Mouse (Mus musculus): ENCODE data around the gene Ttc7.
A peak's percentile ranks its signal among the peaks of the same experiment; 100 is the strongest.

Ttc7 gene

DNA sequence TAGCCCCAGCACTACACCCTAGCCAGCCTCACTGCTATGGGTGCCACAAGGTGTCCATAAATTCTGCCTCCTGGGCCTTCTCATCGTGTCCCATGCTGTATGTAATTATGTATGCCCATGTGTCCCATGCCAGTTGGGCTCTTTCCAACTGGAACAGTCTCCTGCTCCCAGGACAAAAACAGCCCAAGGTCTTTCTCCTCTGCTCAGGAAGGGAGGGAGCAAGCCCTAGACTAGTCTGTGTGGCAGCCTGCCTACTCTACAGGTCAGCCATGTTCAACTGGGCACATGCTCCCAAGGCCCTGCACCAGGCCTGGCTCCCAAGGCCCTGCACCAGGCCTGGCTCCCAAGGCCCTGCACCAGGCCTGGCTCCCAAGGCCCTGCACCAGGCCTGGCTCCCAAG, 56.4 kb downstream of the Ttc7 start:
- peak; percentile 49 for DNase-seq

DNA sequence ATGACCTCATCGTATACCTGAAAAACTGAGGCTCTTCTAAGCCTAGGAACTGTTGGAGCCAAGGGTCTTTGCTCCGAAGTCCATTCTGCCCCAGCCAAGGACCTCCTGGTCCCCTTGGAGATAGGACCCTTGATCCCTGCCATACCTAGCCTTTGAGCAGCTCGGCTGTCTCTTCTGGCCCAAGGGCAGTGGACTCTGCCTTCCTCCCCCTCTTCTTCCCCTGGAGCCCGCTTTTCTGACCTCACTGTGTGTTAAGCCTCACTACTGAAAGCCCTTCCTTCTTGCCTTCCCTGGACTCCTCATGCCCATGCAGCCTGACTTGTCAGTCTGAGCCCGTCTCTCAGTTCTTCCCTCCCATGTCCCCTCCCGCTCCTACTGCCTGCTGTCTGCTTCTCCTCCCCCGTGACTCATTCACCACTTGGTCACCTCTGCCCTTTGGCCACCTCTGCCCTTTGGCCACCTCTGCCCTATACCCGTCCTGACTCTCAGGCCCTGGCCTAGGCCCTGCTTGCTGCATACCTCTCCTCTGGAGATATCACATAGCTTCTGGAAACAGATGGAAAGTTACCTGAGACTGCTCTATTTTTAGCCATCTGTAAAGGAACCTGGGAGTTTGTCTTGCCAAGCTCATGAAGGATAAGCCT, 60.5 kb downstream of the Ttc7 start:
- DNase-seq, result no peak

DNA sequence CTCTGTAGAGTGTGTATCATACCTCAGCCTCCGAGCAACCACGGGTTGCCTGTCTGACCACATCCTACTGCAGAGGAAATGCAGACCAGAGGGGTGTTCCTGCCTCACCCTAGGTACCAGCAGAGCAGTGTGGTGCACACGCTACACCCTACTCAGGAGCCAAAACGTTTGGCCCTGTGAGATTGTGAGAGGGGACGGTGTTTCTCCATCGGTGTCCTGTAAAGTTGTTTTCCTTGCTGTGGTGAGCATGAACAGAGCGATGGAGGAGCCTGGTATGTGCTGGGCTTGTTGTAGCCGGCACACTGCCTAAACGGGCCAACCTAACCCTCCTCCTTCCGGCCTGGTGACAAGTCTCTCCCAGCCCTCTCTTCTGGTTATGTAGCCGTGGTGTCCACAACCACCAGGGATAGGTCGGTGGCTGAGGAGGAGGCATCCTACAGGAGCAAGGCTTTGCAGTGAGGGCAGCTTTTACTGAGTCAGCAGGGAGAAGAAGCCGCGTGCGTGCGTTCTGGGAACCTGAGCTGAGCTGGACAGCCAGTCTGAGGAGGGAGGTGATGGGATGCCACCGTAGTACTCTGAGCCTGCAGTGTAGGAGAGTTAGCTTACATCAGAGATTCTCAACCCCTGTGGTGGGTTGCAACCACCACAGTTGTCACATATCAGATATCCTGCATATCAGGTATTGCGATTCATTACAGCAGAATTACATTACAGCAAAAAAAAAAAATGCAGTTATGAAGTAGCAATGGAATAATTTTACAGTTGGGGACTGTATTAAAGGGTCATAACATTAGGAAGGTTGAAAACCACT, 62.0 kb downstream of the Ttc7 start:
- DNase-seq, result no peak

DNA sequence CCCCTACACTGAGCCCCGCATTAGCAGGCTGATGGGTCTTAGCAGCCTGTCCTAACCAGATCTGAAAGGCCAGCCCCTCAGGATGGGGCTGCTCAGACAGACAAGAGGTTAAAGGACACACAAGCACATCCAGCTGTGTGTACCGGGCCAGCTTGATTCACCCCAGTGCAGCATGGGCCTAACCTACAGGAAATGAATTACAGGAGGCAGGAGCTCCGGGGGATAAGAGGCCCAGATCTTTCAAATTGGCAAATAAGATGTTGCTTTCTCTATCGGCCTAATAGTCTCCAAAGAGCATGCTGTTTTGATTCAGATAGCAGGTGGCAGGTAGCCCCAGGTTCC, 62.5 kb downstream of the Ttc7 start:
- DNase-seq, result no peak

DNA sequence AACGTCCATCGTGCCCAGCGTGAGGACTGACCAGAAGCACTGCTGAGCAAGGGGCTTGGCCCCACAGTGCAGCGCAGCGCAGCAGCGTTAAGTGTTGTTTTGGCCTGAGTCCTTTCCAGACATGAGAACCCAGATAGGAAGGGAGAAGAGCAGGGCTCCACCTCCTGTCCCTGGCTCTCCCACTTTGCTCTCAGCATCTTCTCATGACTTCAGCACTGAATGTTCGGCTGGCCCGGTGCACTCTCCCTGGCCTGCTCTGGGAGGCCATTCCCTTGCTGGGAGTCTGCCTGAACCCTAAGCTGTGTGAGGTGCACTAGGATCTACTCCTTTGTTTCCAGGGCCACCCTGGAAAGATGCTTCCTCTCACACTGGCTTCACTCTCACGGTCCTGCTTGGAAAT, 65.7 kb downstream of the Ttc7 start:
- no peak for DNase-seq

DNA sequence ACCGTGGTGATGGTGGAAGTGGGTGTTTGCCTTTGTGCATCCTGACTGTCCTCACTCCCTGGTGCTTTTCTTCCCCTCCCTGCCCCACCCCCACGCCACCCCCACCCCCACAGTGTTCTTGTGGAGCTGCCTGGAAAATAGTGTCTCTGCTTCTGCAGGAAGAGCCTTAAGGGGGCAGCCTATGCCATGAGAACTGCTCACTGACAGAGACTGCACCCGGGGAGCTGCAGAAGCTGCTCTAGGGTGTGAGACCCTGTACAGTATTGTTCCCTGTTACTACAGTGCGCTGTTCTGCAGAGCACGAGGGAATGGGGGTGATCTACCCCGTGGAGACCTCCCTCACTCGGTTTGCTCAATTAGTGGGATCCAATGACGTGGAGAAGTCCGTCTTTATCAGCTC, 66.4 kb downstream of the Ttc7 start:
- DNase-seq, result no peak

DNA sequence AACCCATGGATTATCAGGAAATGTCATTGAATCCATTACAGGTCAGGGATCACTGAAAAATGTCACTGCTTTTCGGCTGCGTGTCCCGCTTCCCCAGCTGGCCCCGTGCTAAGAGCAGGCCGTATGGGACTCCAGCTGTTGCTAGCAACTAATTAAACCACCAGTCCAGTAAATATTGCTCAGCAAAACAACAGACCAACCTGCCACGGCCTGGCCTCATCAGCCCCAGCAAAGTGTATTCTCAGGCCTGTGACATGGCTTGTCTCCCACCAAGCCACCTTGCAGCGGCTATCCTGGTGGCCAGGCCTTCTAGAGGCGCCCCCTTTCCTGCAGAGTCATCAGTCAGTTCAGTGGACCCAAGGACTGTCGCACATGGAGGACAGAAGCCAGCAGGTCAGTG, 66.9 kb downstream of the Ttc7 start:
- DNase-seq, result no peak

DNA sequence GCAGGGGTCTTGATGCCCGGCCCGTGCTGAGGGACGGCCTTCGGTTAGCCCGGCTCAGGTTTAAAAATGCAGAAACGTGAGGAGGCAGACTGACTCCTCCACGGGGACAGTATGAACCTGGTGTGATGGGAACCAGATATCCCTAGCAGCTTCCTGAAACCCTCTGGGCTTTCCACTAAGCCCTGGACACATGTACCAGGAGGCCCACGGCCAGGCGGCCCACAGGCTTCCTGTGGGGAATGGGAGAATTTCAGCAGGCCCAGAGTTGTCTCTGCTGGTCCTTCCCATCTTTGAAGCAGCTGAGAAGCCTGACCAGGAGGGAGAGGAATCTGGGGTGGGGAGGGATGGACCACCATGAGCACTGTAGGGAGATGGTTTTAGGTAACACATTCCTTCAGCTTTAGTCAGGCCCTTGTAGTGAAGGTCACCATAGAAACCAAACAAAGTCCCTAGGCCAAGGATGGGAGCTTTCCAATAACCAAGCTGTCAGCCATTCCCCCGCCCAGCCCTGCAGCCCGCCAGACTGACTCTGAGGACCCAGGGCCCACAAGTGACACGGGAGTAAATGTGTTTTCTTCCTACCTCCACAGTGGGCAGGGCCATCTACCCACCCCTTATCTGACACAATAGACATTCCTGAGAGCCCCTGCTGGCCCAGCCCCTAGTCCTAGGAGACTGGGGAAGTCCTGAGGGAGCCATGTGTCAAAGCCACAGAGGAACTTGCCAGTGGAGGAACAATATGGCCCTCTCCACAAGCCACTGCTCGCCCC, 68.0 kb downstream of the Ttc7 start:
- DNase-seq, result no peak

DNA sequence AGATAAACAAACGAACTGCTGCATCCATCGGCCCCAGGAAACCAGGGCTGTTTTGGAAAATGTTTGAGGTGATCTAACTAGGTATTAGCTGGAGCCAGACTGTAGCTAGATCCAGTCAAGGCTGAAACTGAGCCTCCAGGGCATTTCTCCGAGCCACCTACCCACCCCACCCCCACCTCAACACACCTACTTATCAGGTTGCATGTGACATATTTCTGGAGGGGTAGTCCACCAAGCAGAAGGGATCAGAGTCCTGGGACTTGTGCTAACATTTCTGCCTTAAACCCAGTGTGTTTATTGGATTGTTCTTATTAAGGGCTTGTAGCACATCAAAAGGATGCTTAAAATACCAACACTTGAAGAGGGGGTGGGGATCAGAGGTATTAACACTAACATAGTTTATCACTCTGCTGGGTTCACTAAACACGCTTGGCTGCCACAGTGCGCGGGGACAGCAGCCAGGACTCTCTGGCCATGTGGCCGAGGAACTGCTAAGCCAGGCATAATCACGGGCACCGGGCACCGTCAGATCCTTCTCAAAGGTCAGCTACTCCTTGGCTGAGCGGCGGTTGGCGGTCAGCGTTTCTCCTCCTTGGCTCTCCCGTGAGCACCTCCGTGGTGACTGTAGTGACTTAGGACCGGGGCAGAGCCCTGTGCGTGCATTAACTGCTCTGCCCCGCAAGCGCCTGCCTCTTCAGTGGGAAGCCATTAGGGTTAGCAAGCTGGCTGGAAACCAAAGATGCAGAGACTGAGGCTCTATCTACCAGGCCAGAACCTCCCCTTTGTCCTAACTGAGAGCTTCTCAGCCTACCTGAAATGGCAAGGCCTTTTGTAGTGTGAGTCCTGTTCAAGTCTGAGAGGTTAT, 68.8 kb downstream of the Ttc7 start:
- DNase-seq, result peak; percentile 81

DNA sequence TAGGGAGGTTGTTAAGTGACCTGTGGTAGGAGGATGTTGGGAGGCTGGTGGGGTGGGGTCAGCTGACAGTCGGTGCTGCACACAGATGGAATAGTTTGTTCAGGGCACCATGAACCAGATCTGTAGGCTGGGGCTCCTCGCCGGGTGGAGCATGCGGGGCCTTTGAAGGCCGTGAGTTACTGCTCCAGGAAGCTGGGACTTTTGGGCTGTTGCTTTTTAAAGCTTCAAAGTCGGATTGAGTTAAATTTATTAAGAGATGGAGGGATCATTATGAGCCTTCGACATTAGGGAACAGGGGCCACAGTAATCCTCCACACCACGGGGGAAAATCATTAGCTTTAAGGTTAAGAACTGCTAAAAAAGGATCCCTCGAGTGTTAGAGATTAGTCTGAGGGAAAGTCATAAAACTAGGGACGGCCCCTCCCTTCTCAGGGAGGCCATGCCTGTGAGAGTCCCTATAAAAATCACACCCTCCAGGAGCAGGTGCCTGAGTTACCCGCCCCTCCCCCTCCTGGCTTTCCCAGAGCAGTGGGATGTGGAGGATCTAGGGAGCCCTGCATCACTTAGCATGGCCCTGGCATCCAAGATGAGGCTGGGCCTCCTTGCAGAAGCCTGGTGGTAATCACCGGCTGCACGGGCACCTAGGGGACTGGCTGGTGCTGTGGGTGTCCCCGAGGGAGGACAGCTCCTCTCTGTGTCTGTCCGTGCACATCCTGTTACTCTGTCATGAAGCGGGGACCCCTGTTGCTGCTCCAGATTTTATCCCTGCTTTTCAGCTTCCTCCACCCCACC, 69.6 kb downstream of the Ttc7 start:
- DNase-seq, result peak; percentile 53

DNA sequence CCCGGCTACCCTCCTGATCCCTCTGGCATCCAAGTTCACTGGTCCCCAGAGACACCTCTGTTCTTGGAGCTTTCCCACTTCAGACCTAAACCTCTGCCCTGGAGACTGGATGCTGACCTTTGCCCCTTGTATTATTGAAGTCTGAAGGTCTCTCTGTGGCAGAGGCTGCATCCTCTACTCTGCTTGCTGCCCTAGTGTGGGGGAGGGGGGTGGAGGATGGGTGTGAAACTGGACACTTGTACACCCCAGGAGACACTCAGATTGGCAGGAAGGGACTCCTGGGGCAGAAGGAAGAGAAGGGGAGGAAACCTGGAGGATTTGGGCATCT, 70.2 kb downstream of the Ttc7 start:
- no peak for DNase-seq

DNA sequence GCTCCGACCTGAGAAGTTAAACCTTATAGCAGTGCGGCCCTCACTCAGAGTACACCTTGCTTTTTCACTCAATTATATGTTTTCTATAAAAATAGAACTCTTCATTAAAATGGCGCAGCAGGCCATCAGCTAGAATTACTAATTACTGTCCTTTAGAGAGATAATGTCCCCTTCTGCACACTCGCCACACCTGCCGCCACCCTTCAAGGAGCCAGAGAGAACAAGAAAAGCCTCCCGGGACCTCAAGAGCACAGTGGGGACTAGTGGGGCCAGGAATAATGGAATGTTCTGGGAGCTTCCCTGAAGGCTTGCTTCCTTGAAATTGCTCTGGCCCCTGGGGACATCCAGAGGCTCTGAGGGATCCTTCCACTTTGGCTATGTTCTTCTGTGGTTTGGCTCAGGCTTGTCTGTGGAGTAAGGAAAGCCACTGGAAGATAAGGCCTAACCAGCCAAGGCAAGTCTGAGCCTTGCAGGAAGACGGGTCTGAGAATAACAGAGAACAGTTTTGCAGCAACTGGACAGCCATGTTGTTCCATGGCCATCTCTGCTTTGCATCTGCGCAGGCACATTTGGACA, 71.1 kb downstream of the Ttc7 start:
- DNase-seq, result no peak

DNA sequence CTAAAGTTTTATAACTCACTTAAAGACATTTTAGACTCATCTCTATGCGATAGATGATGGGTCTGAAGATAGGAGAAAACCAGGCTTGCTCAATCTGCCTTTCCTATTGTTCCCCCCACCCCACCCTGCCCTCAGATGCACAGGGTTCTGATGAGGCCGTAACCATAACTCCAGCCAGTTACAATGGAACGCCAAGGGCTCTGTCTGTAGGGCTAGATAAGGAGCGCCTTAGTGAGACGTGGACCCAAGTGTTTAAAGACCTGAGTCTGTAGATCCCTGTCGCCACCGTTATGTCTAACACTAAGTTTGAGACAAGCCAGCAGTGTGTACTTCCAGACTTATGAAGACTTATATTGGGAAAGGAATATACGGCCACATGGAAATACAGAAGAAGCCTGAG, 72.8 kb downstream of the Ttc7 start:
- DNase-seq, result no peak

DNA sequence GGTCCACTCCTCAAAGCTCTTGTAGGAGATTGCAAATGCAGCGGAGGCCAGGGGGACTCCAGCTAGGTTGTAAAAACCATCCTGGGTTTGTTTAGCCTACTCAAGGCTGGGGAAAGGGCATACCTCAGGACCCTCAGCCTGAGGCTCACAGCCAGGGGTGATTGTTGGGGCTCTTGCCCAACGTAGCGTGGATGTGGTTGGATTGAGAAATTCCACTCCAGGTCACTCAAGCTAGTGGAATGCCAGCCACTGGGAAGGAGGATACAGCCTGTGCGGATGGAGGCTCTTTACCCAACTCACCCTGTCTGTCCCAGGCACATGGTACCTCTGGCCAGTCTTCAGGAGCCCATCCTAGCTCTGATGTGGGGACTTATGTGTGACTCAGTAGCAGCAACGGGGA, 73.6 kb downstream of the Ttc7 start:
- DNase-seq, result no peak

DNA sequence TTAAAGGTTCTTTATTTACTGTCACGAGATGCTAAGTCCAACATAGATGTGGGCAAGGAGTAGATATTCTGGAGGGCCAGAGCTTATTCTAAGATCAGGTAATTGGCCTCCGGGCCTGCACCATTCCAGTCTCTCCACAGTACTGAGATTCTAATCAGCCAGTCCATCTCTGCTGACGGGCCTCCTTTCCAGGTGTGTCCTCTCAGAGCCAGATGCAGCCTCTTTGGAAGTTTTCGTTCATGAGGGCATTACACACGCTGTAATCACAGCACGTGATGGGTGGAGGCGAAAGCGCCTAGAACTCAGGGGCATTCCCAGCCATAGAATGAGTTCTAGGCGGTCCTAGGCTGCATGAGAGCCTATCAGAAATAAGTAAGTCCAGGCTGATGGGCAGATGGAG, 74.8 kb downstream of the Ttc7 start:
- DNase-seq, result no peak

DNA sequence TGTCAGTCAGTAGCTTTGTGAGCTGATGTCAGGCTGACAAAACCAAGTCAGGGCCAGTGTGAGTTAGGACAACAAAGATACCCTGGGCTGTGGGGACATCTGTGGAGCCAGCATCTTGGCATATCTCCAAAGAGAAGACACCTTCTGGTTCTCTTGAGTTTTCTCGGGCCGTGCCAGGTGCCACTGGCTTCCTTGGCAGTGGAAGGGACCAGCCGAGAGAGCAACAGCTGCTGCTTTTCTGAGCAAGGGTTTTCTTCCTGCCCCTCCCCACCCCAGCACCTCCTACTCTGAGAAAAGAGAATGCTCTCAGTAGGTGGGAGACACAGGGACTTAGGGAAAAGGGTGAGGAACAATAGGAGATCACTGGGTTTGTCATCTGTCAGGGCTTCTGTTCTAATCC, 78.4 kb downstream of the Ttc7 start:
- peak; percentile 66 for DNase-seq

DNA sequence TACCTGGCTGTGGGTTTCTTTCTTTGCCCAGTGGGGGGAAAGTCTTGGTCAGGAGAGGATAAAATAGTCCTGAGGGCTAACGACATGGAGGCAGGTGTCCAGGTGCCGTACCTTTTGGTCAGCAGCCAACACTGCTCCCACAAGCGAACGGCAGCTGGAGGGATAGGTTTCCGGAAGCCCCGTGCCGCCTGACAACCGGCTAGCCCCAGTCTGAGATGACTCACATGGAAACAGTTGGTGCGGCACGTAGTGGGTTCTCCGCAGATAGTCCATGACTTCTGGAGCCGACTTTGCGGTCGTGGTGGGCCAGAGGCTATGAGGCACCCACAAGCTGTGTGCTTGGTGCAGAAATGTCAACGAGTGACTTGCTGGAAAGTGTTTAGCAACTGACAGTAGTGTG, 81.4 kb downstream of the Ttc7 start:
- DNase-seq, result no peak

DNA sequence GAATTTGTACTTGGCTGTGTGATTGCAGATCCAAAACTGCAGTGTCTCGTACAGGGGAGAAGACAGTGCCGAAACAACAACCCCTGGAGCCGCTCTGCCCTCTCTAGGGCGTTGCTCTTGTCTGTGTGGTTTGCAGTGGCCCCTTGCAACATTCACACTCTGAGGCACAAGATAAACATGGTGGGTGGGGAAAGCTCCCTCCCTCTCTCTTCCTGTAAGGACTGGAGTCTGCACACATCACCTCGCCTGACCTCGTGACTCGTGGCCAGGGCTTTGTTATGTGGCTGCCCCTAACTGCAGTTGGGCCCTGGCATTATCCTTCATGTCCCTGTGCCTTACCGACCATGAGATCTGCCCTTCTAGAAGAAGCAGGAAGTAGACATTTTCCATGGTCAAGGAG, 82.6 kb downstream of the Ttc7 start:
- no peak for DNase-seq

DNA sequence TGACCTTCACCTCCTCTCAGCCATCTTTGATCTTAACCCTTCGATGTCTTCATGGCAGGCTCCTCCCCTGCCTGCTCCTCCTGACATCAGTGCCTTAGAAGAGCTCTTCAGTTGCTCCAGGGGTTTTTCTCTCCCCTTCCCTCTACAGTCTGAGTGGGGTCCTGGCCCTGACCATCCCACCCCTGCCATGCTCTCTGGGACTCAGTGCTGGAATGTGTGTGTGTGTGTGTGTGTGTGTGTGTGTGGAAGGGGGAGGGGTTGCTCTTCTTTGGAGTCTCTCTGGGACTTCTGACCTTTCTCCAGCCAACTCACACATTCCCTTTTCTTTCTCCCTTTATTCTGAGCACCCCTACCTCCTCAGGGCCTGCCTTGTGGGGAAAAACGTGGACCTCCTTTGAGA, 83.8 kb downstream of the Ttc7 start:
- no peak for DNase-seq

DNA sequence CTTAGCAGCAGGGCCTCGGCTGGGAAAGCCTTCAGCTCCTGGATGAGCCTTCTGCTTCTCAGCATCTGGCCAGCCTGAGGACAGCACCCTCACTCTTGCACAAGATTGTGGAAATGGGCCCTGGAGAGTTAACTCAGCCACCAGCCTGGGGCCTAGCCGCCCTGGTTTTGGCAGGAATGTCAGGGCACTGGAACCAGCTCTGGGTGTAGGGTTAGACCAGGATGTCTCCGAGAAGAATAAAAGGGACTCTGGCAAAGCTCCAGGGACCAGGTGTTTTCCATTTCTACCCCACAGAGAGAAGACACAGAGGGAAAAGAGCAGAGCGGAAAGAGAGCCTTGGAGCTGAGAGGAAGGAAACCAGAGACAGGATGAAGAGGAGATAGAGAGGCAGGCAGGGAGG, 84.5 kb downstream of the Ttc7 start:
- DNase-seq, result no peak

DNA sequence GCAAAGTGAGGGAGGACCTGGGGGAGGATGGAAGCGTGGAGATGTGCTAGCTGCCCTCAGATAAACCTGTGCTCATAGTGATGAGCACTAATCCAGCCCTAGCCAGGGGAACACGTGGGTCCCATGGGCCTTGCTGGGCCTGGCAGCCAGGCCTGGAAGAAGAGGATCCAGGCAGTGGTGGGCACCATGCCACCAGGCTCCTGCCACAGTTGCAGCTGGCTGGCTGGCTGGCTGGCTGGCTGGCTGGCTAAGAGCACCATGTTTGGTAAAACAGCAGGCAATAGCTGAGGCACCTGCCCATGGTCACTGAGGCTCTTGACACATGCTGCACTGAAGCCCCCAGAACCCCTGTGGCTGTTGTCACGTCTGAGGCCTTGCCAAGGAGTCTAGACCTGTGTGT, 85.0 kb downstream of the Ttc7 start:
- peak; percentile 52 for DNase-seq

DNA sequence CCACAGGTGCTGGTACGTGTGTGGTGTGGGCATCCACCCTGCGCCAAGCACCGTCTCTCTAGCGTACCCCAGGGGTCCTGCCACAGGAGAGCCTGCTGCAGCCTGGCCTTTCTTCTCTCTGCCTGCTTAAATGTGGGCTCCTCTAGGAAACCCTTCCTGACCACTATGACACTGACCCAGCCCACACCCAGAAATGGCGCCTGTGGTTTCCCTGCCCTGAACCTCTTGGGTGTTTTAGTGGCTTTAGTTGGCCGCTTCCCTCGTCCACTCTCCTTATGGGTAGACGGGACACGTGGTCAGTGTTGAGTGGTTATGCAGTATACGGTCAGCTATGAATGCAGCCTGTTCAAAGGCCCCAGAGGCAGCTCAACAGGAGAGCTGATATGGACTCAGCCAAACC, 85.8 kb downstream of the Ttc7 start:
- DNase-seq, result no peak

Data from cerebellum, adult 9-11 months (tissue).